Mouse (Mus musculus): ENCODE results near the gene Krt31.

DNA sequence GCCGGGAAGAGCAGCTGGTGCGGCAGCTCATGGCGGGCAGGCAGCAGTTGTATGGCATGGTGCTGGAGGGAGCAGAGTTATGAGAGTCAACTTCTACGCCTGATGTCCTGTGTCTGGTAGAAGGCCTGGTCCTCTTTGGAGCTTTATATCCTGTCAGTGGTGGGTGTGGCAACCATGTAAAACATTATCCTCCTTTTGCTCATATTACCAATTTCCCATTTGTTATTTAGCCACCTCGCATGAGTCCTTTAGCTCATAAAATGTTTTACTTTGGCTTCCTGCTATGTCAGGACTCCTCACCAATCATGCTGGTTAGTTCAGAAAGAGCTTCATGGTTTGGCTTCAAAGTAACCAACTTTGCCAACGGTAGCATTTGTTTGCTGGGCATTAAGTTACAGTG is 20.6 kb downstream of the Krt31 start, which contains the start of gene Krt33b:
- TF ChIP-seq CTCF (IDR thresholded peaks at IDR 0.05; ENCODE audit: low read depth) = no peak
- TF ChIP-seq EP300 (IDR thresholded peaks at IDR 0.05; ENCODE audit: low read depth) = no peak
